Mouse (Mus musculus): Measurements from ENCODE around the gene Utp11. TPM values are rescaled to one million over a fixed set of nuclear protein-coding genes. Genes with fewer than 3 reads are reported as not detected.

The Utp11 gene
- polyA plus RNA-seq (2012; rRNA removed) = 29.2 and 52.0 TPM in 2 replicates
- 59.4 and 61.1 TPM in 2 replicates for polyA plus RNA-seq (2014; fragmentation: Nextera tagmentation; extraction: Ambion mirVana)

- H3K27ac ChIP-seq (replicated peaks; ENCODE audit: low read depth, low read length) = peak within 1 kb of the TSS; percentile 61
- DNase-seq (ENCODE audit: low spot score) = peak; percentile 95
- H3K4me3 ChIP-seq (replicated peaks; ENCODE audit: low read length) = peak within 1 kb of the TSS; percentile 69
- H3K4me2 ChIP-seq (replicated peaks; ENCODE audit: low read depth, low read length, severe bottlenecking) = peak within 1 kb of the TSS; percentile 61
- H3K9ac ChIP-seq (ENCODE audit: low read depth, low read length, severe bottlenecking) = peak within 1 kb of the TSS; percentile 77
- 1% methylated on average over 43 of the region's 43 CpGs for WGBS
- no peaks in the 10 kb centered on the region for H3K27me3 ChIP-seq (ENCODE audit: control insufficient read depth, insufficient read depth, low read length)
- 0 out of 2 replicates have a peak, but pooled peaks have one; percentile 50 for TF ChIP-seq POLR2A (IDR thresholded peaks at IDR 0.05; ENCODE audit: borderline replicate concordance, extremely low read depth, insufficient read depth, insufficient read length)
- peaks cover 10% of the 10 kb centered on the region; the same call in 1 of the 2 replicates for H3K4me1 ChIP-seq (ENCODE audit: control insufficient read depth, insufficient read depth, low read length)
- no peaks in the 10 kb centered on the region for H3K9me3 ChIP-seq (ENCODE audit: control insufficient read depth, low read length)
- H3K36me3 ChIP-seq (ENCODE audit: control insufficient read depth, insufficient read depth, low read length) = peaks cover 9% of the 10 kb centered on the region; the same call in 1 of the 2 replicates
- peak; percentile 95 for ATAC-seq (ENCODE audit: low FRiP score, low read depth)
Measured at GRCm38 (mm10) chr4:124693135-124693894, at the start of gene Utp11. Utp11 (minus strand) TSS chr4:124693600.

DNA sequence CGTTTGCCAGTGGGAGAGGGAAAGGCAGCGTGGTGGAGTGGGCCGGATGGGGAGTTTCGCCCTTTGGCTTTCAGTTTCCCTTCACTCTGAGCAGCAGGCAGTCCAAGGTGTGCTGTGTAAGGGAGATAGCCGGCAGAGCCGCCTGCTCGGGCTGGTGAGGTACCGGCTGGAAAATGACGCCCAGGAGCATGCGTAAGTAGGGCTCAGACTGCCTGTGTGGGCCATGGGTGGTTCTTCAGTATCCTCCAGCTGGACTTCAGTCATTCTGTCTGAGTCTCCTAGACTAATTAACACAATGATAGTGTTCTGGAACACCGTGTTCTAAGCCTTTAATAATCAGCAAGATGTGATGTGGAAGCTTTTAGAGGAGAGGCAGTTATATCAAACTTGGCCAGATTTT, 49.4 kb upstream of the Utp11 start:
- TF ChIP-seq POLR2A (IDR thresholded peaks at IDR 0.05; ENCODE audit: borderline replicate concordance, extremely low read depth, insufficient read depth, insufficient read length) = no peak
- DNase-seq (ENCODE audit: low spot score) (no peak), ATAC-seq (ENCODE audit: low FRiP score, low read depth) (no peak)
- no peaks in the 10 kb centered on the region for H3K27me3 ChIP-seq (ENCODE audit: control insufficient read depth, insufficient read depth, low read length)
- no peak overlapping the region for H3K27ac ChIP-seq (replicated peaks; ENCODE audit: low read depth, low read length)
- H3K4me3 ChIP-seq (replicated peaks; ENCODE audit: low read length) = no peak overlapping the region
- H3K9me3 ChIP-seq (ENCODE audit: control insufficient read depth, low read length) = no peaks in the 10 kb centered on the region
- H3K36me3 ChIP-seq (ENCODE audit: control insufficient read depth, insufficient read depth, low read length) = peaks cover 16% of the 10 kb centered on the region
- H3K4me2 ChIP-seq (replicated peaks; ENCODE audit: low read depth, low read length, severe bottlenecking) = no peak overlapping the region; the same call in 1 of the 2 replicates
- peaks cover 4% of the 10 kb centered on the region; the same call in 1 of the 2 replicates for H3K4me1 ChIP-seq (ENCODE audit: control insufficient read depth, insufficient read depth, low read length)
- no peak overlapping the region for H3K9ac ChIP-seq (ENCODE audit: low read depth, low read length, severe bottlenecking)
- WGBS = 91% methylated on average over 11 of the region's 11 CpGs

DNA sequence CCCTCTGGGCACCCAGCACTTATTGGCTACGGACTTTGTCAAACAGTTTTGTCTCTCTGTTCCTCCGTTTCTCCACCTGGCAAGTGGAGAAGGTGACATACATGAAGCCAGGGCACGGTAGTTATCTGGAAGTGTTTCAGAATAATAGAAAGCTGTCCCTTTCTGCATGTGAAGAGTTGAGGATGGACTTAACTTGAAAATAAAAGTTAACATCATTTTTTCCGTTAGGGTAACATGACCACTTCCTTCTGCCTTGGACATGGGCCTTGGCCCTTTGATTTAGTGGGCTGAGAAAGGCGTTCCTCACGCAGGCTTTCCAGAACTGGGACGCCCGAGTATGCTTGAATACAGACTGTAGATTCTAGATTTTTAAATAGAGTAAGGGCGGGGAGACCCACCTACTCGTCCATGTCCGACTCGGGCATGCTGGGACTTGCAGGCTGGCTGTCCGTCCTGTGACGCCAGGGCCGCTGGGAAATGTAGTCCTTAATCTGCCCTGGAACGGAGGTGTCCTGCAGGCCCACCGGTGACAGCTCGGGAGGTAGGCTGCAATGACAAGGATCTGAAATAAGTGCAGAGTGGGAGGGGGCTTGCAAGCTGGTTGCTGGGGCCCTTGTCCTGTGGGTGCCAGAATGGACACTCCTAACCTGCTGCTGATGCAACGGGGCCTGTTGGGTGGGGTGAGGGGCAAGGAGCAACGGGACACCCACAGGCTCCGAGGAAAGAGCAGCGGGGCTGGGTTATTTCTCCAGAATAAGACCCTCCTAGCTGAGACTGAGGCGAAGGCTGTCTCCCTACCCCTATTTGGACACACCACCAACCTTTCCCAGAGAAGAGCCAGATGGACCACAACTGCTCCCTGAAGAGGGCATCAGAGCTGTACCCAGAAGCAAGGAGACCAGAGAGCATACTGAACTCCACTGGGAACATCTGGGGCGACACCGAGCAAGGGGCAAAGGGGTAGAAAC, 48.3 kb upstream of the Utp11 start, which contains the start of gene Inpp5b:
TSS of gene Inpp5b (plus strand) at position 475 of the 968 bp plus-strand sequence.
- DNase-seq (ENCODE audit: low spot score) = peak; percentile 75
- WGBS = 17% methylated on average over 25 of the region's 25 CpGs

GRCm38 (mm10) chr4:124738783-124739182, 45.4 kb upstream of the Utp11 start:
- no peak overlapping the region for H3K4me3 ChIP-seq (replicated peaks; ENCODE audit: low read length)
- ATAC-seq (ENCODE audit: low FRiP score, low read depth) = no peak
- no peak for TF ChIP-seq POLR2A (IDR thresholded peaks at IDR 0.05; ENCODE audit: borderline replicate concordance, extremely low read depth, insufficient read depth, insufficient read length)
- no peaks in the 10 kb centered on the region for H3K9me3 ChIP-seq (ENCODE audit: control insufficient read depth, low read length)
- H3K36me3 ChIP-seq (ENCODE audit: control insufficient read depth, insufficient read depth, low read length) = peaks cover under 1% of the 10 kb centered on the region; the same call in 1 of the 2 replicates
- 73% methylated on average over 1 of the region's 1 CpGs for WGBS
- no peaks in the 10 kb centered on the region for H3K27me3 ChIP-seq (ENCODE audit: control insufficient read depth, insufficient read depth, low read length)
- H3K9ac ChIP-seq (ENCODE audit: low read depth, low read length, severe bottlenecking) = no peak overlapping the region
- DNase-seq (ENCODE audit: low spot score) = no peak
- H3K4me1 ChIP-seq (ENCODE audit: control insufficient read depth, insufficient read depth, low read length) = peaks cover 4% of the 10 kb centered on the region; the same call in 1 of the 2 replicates
- no peak overlapping the region for H3K27ac ChIP-seq (replicated peaks; ENCODE audit: low read depth, low read length)
- no peak overlapping the region for H3K4me2 ChIP-seq (replicated peaks; ENCODE audit: low read depth, low read length, severe bottlenecking)

More for the DNA sequence above, 48.3 kb upstream of the Utp11 start, which contains the start of gene Inpp5b:
- H3K36me3 ChIP-seq (ENCODE audit: control insufficient read depth, insufficient read depth, low read length) = peaks cover 14% of the 10 kb centered on the region
- peak within 1 kb of the TSS; percentile 67 for H3K9ac ChIP-seq (ENCODE audit: low read depth, low read length, severe bottlenecking)
- H3K4me2 ChIP-seq (replicated peaks; ENCODE audit: low read depth, low read length, severe bottlenecking) = peak within 1 kb of the TSS; percentile 58
- 0 out of 2 replicates have a peak within 1 kb of the TSS, but pooled peaks have one; percentile 0 for H3K27ac ChIP-seq (replicated peaks; ENCODE audit: low read depth, low read length)
- H3K4me1 ChIP-seq (ENCODE audit: control insufficient read depth, insufficient read depth, low read length) = peaks cover 4% of the 10 kb centered on the region; the same call in 1 of the 2 replicates
- no peaks in the 10 kb centered on the region for H3K27me3 ChIP-seq (ENCODE audit: control insufficient read depth, insufficient read depth, low read length)
- ATAC-seq (ENCODE audit: low FRiP score, low read depth) = peak; percentile 86
- no peaks in the 10 kb centered on the region for H3K9me3 ChIP-seq (ENCODE audit: control insufficient read depth, low read length)
- 0 out of 2 replicates have a peak, but pooled peaks have one; percentile 11 for TF ChIP-seq POLR2A (IDR thresholded peaks at IDR 0.05; ENCODE audit: borderline replicate concordance, extremely low read depth, insufficient read depth, insufficient read length)
- H3K4me3 ChIP-seq (replicated peaks; ENCODE audit: low read length) = peak within 1 kb of the TSS; percentile 55
